Mouse (Mus musculus): ENCODE data around the gene Bin2. TPM values are rescaled to one million over a fixed set of nuclear protein-coding genes. Genes with fewer than 3 reads are reported as not detected.

Gene Bin2
- total RNA-seq, 1 experiment, result 12.5 TPM

DNA sequence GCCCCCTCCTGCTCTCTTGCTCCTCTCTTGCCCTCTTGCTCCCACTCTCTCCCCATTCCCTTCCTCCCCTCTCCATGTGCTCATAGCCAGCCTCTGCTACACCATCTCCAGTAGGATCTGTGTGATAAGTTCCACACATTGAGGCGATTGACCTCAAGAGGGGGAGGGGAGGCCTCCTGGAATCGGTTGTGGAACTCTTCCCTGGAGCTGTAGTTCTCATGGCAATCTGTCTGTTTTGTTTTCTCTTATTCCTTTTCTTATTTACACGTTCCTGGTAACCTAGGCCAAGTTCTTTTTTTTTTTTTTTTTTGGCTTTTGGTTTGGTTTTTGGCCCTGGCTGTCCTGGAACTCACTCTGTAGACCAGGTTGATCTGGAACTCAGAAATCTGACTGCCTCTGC, 67.7 kb downstream of the Bin2 start:
- Histone ChIP-seq H3K36me3 (ENCODE audit: control insufficient read depth, insufficient read depth, low read length, poor library complexity, severe bottlenecking) (no peaks in the 10 kb centered on the region), H3K4me1 (ENCODE audit: control insufficient read depth in 2 of 2, insufficient read depth in 2 of 2, low read length in 2 of 2, poor library complexity in 1 of 2) (peaks cover 4 to 12% of the 10 kb centered on the region in 2 experiments; a peak in 3 of 4 replicates), H3K27ac (ENCODE audit: insufficient read depth, low read depth, low read length, poor library complexity, severe bottlenecking) (no peak overlapping the region), H3K9me3 (ENCODE audit: control insufficient read depth, insufficient read depth, low read depth, low read length) (no peaks in the 10 kb centered on the region), H3K4me3 (ENCODE audit: insufficient read depth in 1 of 2, low read depth in 1 of 2, low read length in 2 of 2, poor library complexity in 1 of 2, severe bottlenecking in 1 of 2) (no peak overlapping the region), H3K9ac (ENCODE audit: insufficient read depth, low read depth, low read length, poor library complexity, severe bottlenecking) (no peak overlapping the region)
- TF ChIP-seq MAFK (IDR thresholded peaks at IDR 0.05; ENCODE audit: insufficient read depth, low read depth, low read length) (no peak), ZNF384 (IDR thresholded peaks at IDR 0.05; ENCODE audit: low read depth, low read length) (no peak), ZC3H11A (IDR thresholded peaks at IDR 0.05; ENCODE audit: borderline replicate concordance, low read depth, low read length) (no peak), HCFC1 (IDR thresholded peaks at IDR 0.05; ENCODE audit: borderline replicate concordance, insufficient read depth, low read length) (no peak), CHD2 (IDR thresholded peaks at IDR 0.05; ENCODE audit: low read depth, low read length) (no peak)
- no peak for DNase-seq (ENCODE audit: low read depth, low spot score)
- in situ Hi-C loops (cut with MboI; ENCODE audit: low sequenced_read_pairs in 2 of 2, unreplicated experiment in 2 of 2), result no loop called here

DNA sequence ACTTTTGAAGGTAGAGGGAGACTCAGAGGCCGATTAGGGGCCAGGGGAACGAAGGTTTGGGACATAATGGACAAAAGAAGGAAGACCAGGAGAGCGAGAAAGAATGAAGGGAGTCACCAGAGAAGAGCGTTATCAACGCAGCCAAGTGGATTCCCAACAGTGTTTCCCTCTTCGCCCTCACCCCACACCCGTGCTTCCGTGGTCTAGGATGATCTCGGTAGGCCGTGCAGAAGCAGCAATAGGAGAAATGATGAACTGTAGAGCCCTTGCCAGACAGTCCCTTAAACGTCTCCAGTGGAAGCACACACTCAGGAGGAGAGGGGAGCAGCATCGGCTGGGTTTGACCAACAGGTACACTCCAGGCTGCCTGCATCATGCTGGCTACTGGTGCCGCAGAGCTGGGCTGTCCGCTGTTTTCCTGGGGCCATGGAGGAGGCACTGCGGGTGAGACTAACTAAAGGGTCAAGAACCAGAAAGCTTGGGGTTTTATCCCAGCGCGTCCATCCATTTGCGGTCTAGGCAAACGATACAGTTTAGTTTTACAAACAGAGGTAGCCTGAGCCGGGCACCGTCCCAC, 68.6 kb downstream of the Bin2 start:
- no peak for DNase-seq (ENCODE audit: low read depth, low spot score)
- peak overlapping the region in 1 of 2 experiments; percentile 7; a peak in 1 of 4 replicates for H3K4me3 ChIP-seq (ENCODE audit: insufficient read depth in 1 of 2, low read depth in 1 of 2, low read length in 2 of 2, poor library complexity in 1 of 2, severe bottlenecking in 1 of 2)
- in situ Hi-C loops (cut with MboI; ENCODE audit: low sequenced_read_pairs in 2 of 2, unreplicated experiment in 2 of 2), result no loop called here

GRCm38 (mm10) chr15:100600047-100600695, 69.2 kb downstream of the Bin2 start:
- Histone ChIP-seq H3K4me3 (ENCODE audit: insufficient read depth in 1 of 2, low read depth in 1 of 2, low read length in 2 of 2, poor library complexity in 1 of 2, severe bottlenecking in 1 of 2) (peak overlapping the region; percentile 63 to 79), H3K36me3 (ENCODE audit: control insufficient read depth, insufficient read depth, low read length, poor library complexity, severe bottlenecking) (no peaks in the 10 kb centered on the region), H3K4me1 (ENCODE audit: control insufficient read depth in 2 of 2, insufficient read depth in 2 of 2, low read length in 2 of 2, poor library complexity in 1 of 2) (peaks cover 4 to 12% of the 10 kb centered on the region in 2 experiments; a peak in 3 of 4 replicates), H3K27ac (ENCODE audit: insufficient read depth, low read depth, low read length, poor library complexity, severe bottlenecking) (no peak overlapping the region), H3K9me3 (ENCODE audit: control insufficient read depth, insufficient read depth, low read depth, low read length) (no peaks in the 10 kb centered on the region), H3K9ac (ENCODE audit: insufficient read depth, low read depth, low read length, poor library complexity, severe bottlenecking) (0 out of 2 replicates have a peak overlapping the region, but pooled peaks have one; percentile 16)
- 0 out of 2 replicates have a peak, but pooled peaks have one; percentile 7 for TF ChIP-seq MAFK (IDR thresholded peaks at IDR 0.05; ENCODE audit: insufficient read depth, low read depth, low read length)
- TF ChIP-seq ZC3H11A (IDR thresholded peaks at IDR 0.05; ENCODE audit: borderline replicate concordance, low read depth, low read length), result no peak
- no peak for TF ChIP-seq CHD2 (IDR thresholded peaks at IDR 0.05; ENCODE audit: low read depth, low read length)
- peak; percentile 66 for TF ChIP-seq ZNF384 (IDR thresholded peaks at IDR 0.05; ENCODE audit: low read depth, low read length)
- TF ChIP-seq HCFC1 (IDR thresholded peaks at IDR 0.05; ENCODE audit: borderline replicate concordance, insufficient read depth, low read length), result no peak
- no peak for DNase-seq (ENCODE audit: low read depth, low spot score)
- in situ Hi-C loops (cut with MboI; ENCODE audit: low sequenced_read_pairs in 2 of 2, unreplicated experiment in 2 of 2), result no loop called here

More for the DNA sequence above, 68.6 kb downstream of the Bin2 start:
- TF ChIP-seq MAFK (IDR thresholded peaks at IDR 0.05; ENCODE audit: insufficient read depth, low read depth, low read length) (no peak), CHD2 (IDR thresholded peaks at IDR 0.05; ENCODE audit: low read depth, low read length) (no peak), HCFC1 (IDR thresholded peaks at IDR 0.05; ENCODE audit: borderline replicate concordance, insufficient read depth, low read length) (no peak), ZNF384 (IDR thresholded peaks at IDR 0.05; ENCODE audit: low read depth, low read length) (no peak), ZC3H11A (IDR thresholded peaks at IDR 0.05; ENCODE audit: borderline replicate concordance, low read depth, low read length) (no peak)
- no peaks in the 10 kb centered on the region for H3K9me3 ChIP-seq (ENCODE audit: control insufficient read depth, insufficient read depth, low read depth, low read length)
- H3K27ac ChIP-seq (ENCODE audit: insufficient read depth, low read depth, low read length, poor library complexity, severe bottlenecking), result no peak overlapping the region
- no peaks in the 10 kb centered on the region for H3K36me3 ChIP-seq (ENCODE audit: control insufficient read depth, insufficient read depth, low read length, poor library complexity, severe bottlenecking)
- peaks cover 4 to 12% of the 10 kb centered on the region in 2 experiments; a peak in 3 of 4 replicates for H3K4me1 ChIP-seq (ENCODE audit: control insufficient read depth in 2 of 2, insufficient read depth in 2 of 2, low read length in 2 of 2, poor library complexity in 1 of 2)
- no peak overlapping the region for H3K9ac ChIP-seq (ENCODE audit: insufficient read depth, low read depth, low read length, poor library complexity, severe bottlenecking)

- H3K9me3 ChIP-seq (ENCODE audit: control insufficient read depth, insufficient read depth, low read depth, low read length), result no peaks in the 10 kb centered on the region
- in situ Hi-C loops (cut with MboI; ENCODE audit: low sequenced_read_pairs in 2 of 2, unreplicated experiment in 2 of 2), result no loop called here
- no peak for DNase-seq (ENCODE audit: low read depth, low spot score)
- H3K4me1 ChIP-seq (ENCODE audit: control insufficient read depth in 2 of 2, insufficient read depth in 2 of 2, low read length in 2 of 2, poor library complexity in 1 of 2), result peaks cover 4 to 10% of the 10 kb centered on the region in 2 experiments; a peak in 3 of 4 replicates
- H3K9ac ChIP-seq (ENCODE audit: insufficient read depth, low read depth, low read length, poor library complexity, severe bottlenecking), result peak within 1 kb of the TSS; percentile 68
- H3K4me3 ChIP-seq (ENCODE audit: insufficient read depth in 1 of 2, low read depth in 1 of 2, low read length in 2 of 2, poor library complexity in 1 of 2, severe bottlenecking in 1 of 2), result peak within 1 kb of the TSS; percentile 63 to 79
- H3K36me3 ChIP-seq (ENCODE audit: control insufficient read depth, insufficient read depth, low read length, poor library complexity, severe bottlenecking), result no peaks in the 10 kb centered on the region
- no peak for TF ChIP-seq ZNF384 (IDR thresholded peaks at IDR 0.05; ENCODE audit: low read depth, low read length)
- TF ChIP-seq HCFC1 (IDR thresholded peaks at IDR 0.05; ENCODE audit: borderline replicate concordance, insufficient read depth, low read length), result no peak
- no peak for TF ChIP-seq CHD2 (IDR thresholded peaks at IDR 0.05; ENCODE audit: low read depth, low read length)
- TF ChIP-seq ZC3H11A (IDR thresholded peaks at IDR 0.05; ENCODE audit: borderline replicate concordance, low read depth, low read length), result no peak
- no peak for TF ChIP-seq MAFK (IDR thresholded peaks at IDR 0.05; ENCODE audit: insufficient read depth, low read depth, low read length)
- no peak within 1 kb of the TSS for H3K27ac ChIP-seq (ENCODE audit: insufficient read depth, low read depth, low read length, poor library complexity, severe bottlenecking)
Observed at GRCm38 (mm10) chr15:100599276-100600046, 69.9 kb downstream of the Bin2 start, which contains the start of gene Pou6f1. TSS of gene Pou6f1 (minus strand) at chr15:100599984.

All from ES-E14 (cell line).